Mouse (Mus musculus) ES-Bruce4 (cell line): ENCODE results near the gene Kirrel3. TPM values are rescaled to one million over a fixed set of nuclear protein-coding genes. Genes with fewer than 3 reads are reported as not detected.

Experiments
- H3K27ac ChIP-seq: 2 replicates; pipeline ENCODE4 v1.5.1; 2012; ENCODE audit warnings: low read length, inconsistent platforms; ENCODE audit not compliant: insufficient read depth
- H3K27me3 ChIP-seq: 2 replicates; pipeline ENCODE4 v1.6.1; 2012; ENCODE audit warnings: mild to moderate bottlenecking, low read length, inconsistent platforms; ENCODE audit not compliant: control insufficient read depth, poor library complexity, insufficient read depth, severe bottlenecking
- H3K36me3 ChIP-seq: 2 replicates; pipeline ENCODE4 v1.6.1; 2012; ENCODE audit warnings: inconsistent platforms, mild to moderate bottlenecking, low read length, moderate library complexity; ENCODE audit not compliant: control insufficient read depth, poor library complexity, insufficient read depth, severe bottlenecking
- H3K4me1 ChIP-seq: one replicate; pipeline ENCODE4 v1.8.1; 2011; ENCODE audit warnings: low read length; ENCODE audit not compliant: control insufficient read depth, insufficient read depth
- H3K4me3 ChIP-seq: 2 replicates; pipeline ENCODE4 v1.5.1; 2011; ENCODE audit warnings: low read depth, mild to moderate bottlenecking, low read length
- H3K9ac ChIP-seq: 2 replicates; pipeline ENCODE4 v1.6.1; 2012; ENCODE audit warnings: low read depth, mild to moderate bottlenecking, inconsistent platforms; ENCODE audit not compliant: poor library complexity, severe bottlenecking
- H3K9me3 ChIP-seq: replicated peaks from 2 replicates; pipeline ENCODE4 v1.6.1; 2012; ENCODE audit warnings: mild to moderate bottlenecking, low read length, inconsistent platforms; ENCODE audit not compliant: control insufficient read depth, poor library complexity, insufficient read depth, severe bottlenecking
- CTCF ChIP-seq: IDR thresholded peaks from one replicate; pipeline ENCODE4 v1.8.1; 2011; ENCODE audit warnings: low read depth, low read length
- EP300 ChIP-seq: IDR thresholded peaks from 2 replicates; pipeline ENCODE4 v1.6.1; 2011; ENCODE audit warnings: low read depth, low read length; ENCODE audit not compliant: insufficient read depth
- POLR2A ChIP-seq: IDR thresholded peaks from one replicate; pipeline ENCODE4 v1.8.1; 2011; ENCODE audit warnings: low read length; ENCODE audit not compliant: insufficient read depth
- polyA plus RNA-seq: library from polyadenylated mRNA; stranded (reverse); fragments of >200 nt; gene quantifications from 2 replicates; pipeline ENCODE4 v1.2.4, GENCODE M21; 2011; ENCODE audit warnings: low read depth; ENCODE audit not compliant: missing spikeins, insufficient read depth, insufficient read length

Kirrel3 gene
- polyA plus RNA-seq, 1 experiment = 0.52 TPM

DNA sequence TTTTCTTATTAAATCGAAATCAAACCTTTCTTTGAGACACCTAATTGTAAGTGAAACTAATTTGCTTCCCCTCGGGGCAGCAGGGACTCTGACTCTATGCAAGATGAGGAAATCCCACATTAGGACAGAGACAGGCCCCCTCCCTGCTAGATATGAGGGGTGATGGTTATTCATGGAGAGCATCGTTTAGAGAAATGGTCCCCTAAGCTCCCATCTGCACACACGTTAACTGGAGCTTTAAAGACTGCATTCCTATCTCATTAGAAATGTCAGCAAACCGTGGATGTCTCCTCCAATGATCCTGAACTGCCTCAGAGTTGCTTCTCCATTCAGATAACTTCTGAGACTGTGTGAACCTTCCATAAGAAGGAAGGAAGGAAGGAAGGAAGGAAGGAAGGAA is 273.2 kb downstream of the Kirrel3 start:
- no peak overlapping the region for H3K9ac ChIP-seq
- no peaks in the 10 kb centered on the region for H3K9me3 ChIP-seq
- no peaks in the 10 kb centered on the region for H3K4me1 ChIP-seq
- H3K4me3 ChIP-seq = no peak overlapping the region
- H3K36me3 ChIP-seq = no peaks in the 10 kb centered on the region
- TF ChIP-seq CTCF (no peak), EP300 (no peak), POLR2A (no peak)
- H3K27ac ChIP-seq = no peak overlapping the region
- no peaks in the 10 kb centered on the region for H3K27me3 ChIP-seq

GRCm38 (mm10) chr9:34760521-34760920 is 274.8 kb downstream of the Kirrel3 start:
- TF ChIP-seq EP300 (no peak), CTCF (no peak), POLR2A (no peak)
- no peaks in the 10 kb centered on the region for H3K9me3 ChIP-seq
- H3K27ac ChIP-seq = no peak overlapping the region
- H3K4me1 ChIP-seq = no peaks in the 10 kb centered on the region
- no peak overlapping the region for H3K4me3 ChIP-seq
- no peak overlapping the region for H3K9ac ChIP-seq
- H3K27me3 ChIP-seq = no peaks in the 10 kb centered on the region
- no peaks in the 10 kb centered on the region for H3K36me3 ChIP-seq

DNA sequence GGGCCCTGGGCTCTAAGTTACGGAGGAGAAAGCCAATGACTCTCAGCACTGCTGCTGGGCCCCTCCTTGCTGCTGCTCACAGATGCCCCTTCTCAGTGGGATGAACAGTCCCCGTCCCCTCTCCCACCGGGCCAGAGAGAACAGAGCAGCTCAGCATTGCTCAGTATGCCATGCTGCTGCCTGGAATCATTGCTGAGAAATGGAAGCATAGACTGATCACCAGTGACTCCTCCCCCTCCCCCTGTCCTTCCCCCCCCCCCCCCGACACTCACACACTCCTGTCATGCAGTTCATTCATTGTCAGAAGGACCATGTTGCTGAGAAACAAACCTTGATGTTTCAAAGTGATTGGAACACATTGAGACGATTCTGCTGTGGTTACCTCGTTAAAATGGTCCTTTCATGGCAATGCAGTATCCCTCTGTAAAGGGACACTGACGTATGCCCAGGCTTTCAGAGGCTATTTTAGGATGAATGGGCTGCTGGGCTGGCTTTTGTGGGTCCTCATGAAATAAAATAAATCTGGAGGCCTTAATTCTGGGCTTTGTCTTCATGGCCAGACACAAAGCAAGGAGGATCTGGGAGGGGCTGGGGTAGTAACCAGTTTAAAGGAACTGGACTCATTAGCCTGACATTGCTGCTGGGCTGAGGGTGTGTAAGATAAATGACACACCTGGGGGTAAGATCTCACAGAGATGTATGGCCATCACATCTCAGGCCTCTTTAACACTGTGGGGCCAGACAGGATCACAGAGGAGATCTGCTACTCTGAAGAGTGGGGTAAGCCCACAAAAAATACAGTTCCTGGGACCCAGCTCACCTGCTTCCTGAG is 281.3 kb downstream of the Kirrel3 start:
- Histone ChIP-seq H3K4me1 (no peaks in the 10 kb centered on the region), H3K36me3 (no peaks in the 10 kb centered on the region), H3K9me3 (no peaks in the 10 kb centered on the region), H3K4me3 (no peak overlapping the region), H3K27ac (no peak overlapping the region), H3K27me3 (no peaks in the 10 kb centered on the region), H3K9ac (no peak overlapping the region)
- TF ChIP-seq POLR2A = no peak
- no peak for TF ChIP-seq CTCF
- TF ChIP-seq EP300 = no peak

GRCm38 (mm10) chr9:34768961-34769360 is 283.3 kb downstream of the Kirrel3 start:
- no peak overlapping the region for H3K4me3 ChIP-seq
- H3K9ac ChIP-seq = no peak overlapping the region
- H3K9me3 ChIP-seq = no peaks in the 10 kb centered on the region
- TF ChIP-seq EP300 (no peak), CTCF (no peak), POLR2A (no peak)
- H3K4me1 ChIP-seq = no peaks in the 10 kb centered on the region
- H3K27me3 ChIP-seq = no peaks in the 10 kb centered on the region
- H3K36me3 ChIP-seq = no peaks in the 10 kb centered on the region
- no peak overlapping the region for H3K27ac ChIP-seq

DNA sequence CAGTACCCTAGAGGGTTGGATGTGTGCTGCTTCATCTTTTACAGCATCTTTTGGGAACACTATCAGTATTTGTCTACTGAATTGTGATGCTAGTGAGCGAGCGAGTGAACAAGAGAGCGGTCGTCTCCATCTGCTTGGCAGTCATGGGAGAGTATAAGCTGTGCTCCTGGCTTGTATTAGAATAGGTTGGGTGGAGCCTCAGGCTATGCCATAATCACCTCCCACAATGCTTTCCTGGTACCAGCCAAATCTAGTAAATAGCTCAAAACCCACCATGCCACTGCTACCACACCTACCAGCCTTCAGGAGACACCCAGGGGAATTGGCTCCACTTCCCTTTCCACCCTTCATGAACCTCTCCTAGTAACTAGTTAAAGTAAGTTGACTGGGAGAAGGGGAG is 285.3 kb downstream of the Kirrel3 start:
- Histone ChIP-seq H3K27me3 (no peaks in the 10 kb centered on the region), H3K4me3 (no peak overlapping the region), H3K9me3 (no peaks in the 10 kb centered on the region), H3K4me1 (no peaks in the 10 kb centered on the region), H3K9ac (no peak overlapping the region), H3K36me3 (no peaks in the 10 kb centered on the region), H3K27ac (no peak overlapping the region)
- TF ChIP-seq CTCF = no peak
- TF ChIP-seq POLR2A = no peak
- TF ChIP-seq EP300 = no peak

- Histone ChIP-seq H3K4me1 (no peaks in the 10 kb centered on the region), H3K27ac (no peak overlapping the region), H3K9ac (no peak overlapping the region), H3K4me3 (no peak overlapping the region), H3K9me3 (no peaks in the 10 kb centered on the region), H3K36me3 (no peaks in the 10 kb centered on the region), H3K27me3 (no peaks in the 10 kb centered on the region)
- TF ChIP-seq POLR2A = no peak
Observed at GRCm38 (mm10) chr9:34771401-34771800, 285.7 kb downstream of the Kirrel3 start.
